Mouse (Mus musculus): ENCODE data around the gene Gm42417. TPM values are rescaled to one million over a fixed set of nuclear protein-coding genes. Genes with fewer than 3 reads are reported as not detected.

The Gm42417 gene
- 0.29 and 0.79 TPM in 2 replicates for polyA plus RNA-seq (2014; fragmentation: Nextera tagmentation; extraction: Ambion mirVana)

GRCm38 (mm10) chr1:36539186-36539585 is at the start of gene Gm42417:
Gm42417 (minus strand) TSS chr1:36539429.
- peaks cover 11% of the 10 kb centered on the region; the same call in 1 of the 2 replicates for H3K36me3 ChIP-seq (ENCODE audit: control insufficient read depth, insufficient read depth, low read length)
- 35% methylated on average over 9 of the region's 9 CpGs for WGBS

DNA sequence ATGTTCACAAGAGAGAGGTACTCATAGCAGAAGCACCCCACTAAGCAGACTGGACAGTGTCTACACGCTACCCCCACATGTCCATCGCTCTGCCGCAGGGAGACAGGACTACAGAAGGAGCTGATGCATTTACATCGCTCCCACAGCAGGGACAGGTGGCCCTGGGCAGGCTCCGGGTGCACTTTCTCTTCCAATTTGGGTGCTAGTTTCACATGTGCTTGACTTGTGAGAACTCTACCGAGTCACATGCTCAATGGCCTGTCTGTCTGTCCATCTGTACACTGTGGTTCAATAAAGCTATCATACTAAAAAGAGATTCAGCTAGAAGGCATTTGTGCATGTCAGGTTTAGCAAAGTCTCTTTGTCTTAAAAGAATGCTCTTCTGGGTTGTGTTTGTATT is 48.6 kb upstream of the Gm42417 start:
- 86% methylated on average over 6 of the region's 6 CpGs for WGBS
- no peak overlapping the region for H3K4me3 ChIP-seq (ENCODE audit: low read depth, low read length)
- no peaks in the 10 kb centered on the region for H3K36me3 ChIP-seq (ENCODE audit: control insufficient read depth, insufficient read depth, low read length)
- peak overlapping the region; percentile 68 for H3K27ac ChIP-seq (replicated peaks; ENCODE audit: low read depth, low read length)
- DNase-seq (ENCODE audit: low spot score) (no peak), ATAC-seq (ENCODE audit: insufficient number of reproducible peaks, low FRiP score, low TSS enrichment, low read depth) (no peak)
- H3K9ac ChIP-seq (ENCODE audit: low read length): no peak overlapping the region
- H3K4me1 ChIP-seq (ENCODE audit: control insufficient read depth, insufficient read depth, low read length): peaks cover 40% of the 10 kb centered on the region
- no peak overlapping the region for H3K4me2 ChIP-seq (ENCODE audit: low read depth, severe bottlenecking)
- no peaks in the 10 kb centered on the region for H3K27me3 ChIP-seq (ENCODE audit: control insufficient read depth, insufficient read depth, low read length)
- no peaks in the 10 kb centered on the region for H3K9me3 ChIP-seq (ENCODE audit: control insufficient read depth, low read length)

More at GRCm38 (mm10) chr1:36539186-36539585, at the start of gene Gm42417:
- Histone ChIP-seq H3K4me1 (ENCODE audit: control insufficient read depth, insufficient read depth, low read length) (no peaks in the 10 kb centered on the region), H3K4me2 (ENCODE audit: low read depth, severe bottlenecking) (no peak within 1 kb of the TSS), H3K27me3 (ENCODE audit: control insufficient read depth, insufficient read depth, low read length) (no peaks in the 10 kb centered on the region), H3K27ac (replicated peaks; ENCODE audit: low read depth, low read length) (no peak within 1 kb of the TSS), H3K4me3 (ENCODE audit: low read depth, low read length) (no peak within 1 kb of the TSS), H3K9me3 (ENCODE audit: control insufficient read depth, low read length) (no peaks in the 10 kb centered on the region), H3K9ac (ENCODE audit: low read length) (no peak within 1 kb of the TSS)
- ATAC-seq (ENCODE audit: insufficient number of reproducible peaks, low FRiP score, low TSS enrichment, low read depth): no peak
- no peak for DNase-seq (ENCODE audit: low spot score)

GRCm38 (mm10) chr1:36586288-36586687 is 47.1 kb upstream of the Gm42417 start:
- no peak overlapping the region for H3K4me2 ChIP-seq (ENCODE audit: low read depth, severe bottlenecking)
- no peaks in the 10 kb centered on the region for H3K27me3 ChIP-seq (ENCODE audit: control insufficient read depth, insufficient read depth, low read length)
- H3K36me3 ChIP-seq (ENCODE audit: control insufficient read depth, insufficient read depth, low read length): no peaks in the 10 kb centered on the region
- no peak overlapping the region for H3K4me3 ChIP-seq (ENCODE audit: low read depth, low read length)
- H3K9ac ChIP-seq (ENCODE audit: low read length): no peak overlapping the region
- DNase-seq (ENCODE audit: low spot score): peak; percentile 49
- WGBS: 6% methylated on average over 4 of the region's 4 CpGs
- peak overlapping the region; percentile 48; the same call in 1 of the 2 replicates for H3K27ac ChIP-seq (replicated peaks; ENCODE audit: low read depth, low read length)
- no peak for ATAC-seq (ENCODE audit: insufficient number of reproducible peaks, low FRiP score, low TSS enrichment, low read depth)
- peaks cover 37% of the 10 kb centered on the region for H3K4me1 ChIP-seq (ENCODE audit: control insufficient read depth, insufficient read depth, low read length)
- no peaks in the 10 kb centered on the region for H3K9me3 ChIP-seq (ENCODE audit: control insufficient read depth, low read length)

GRCm38 (mm10) chr1:36583408-36584116 is 44.3 kb upstream of the Gm42417 start:
- Histone ChIP-seq H3K27me3 (ENCODE audit: control insufficient read depth, insufficient read depth, low read length) (no peaks in the 10 kb centered on the region), H3K4me2 (ENCODE audit: low read depth, severe bottlenecking) (no peak overlapping the region), H3K9ac (ENCODE audit: low read length) (no peak overlapping the region), H3K4me3 (ENCODE audit: low read depth, low read length) (no peak overlapping the region), H3K9me3 (ENCODE audit: control insufficient read depth, low read length) (no peaks in the 10 kb centered on the region), H3K4me1 (ENCODE audit: control insufficient read depth, insufficient read depth, low read length) (peaks cover 30% of the 10 kb centered on the region), H3K36me3 (ENCODE audit: control insufficient read depth, insufficient read depth, low read length) (no peaks in the 10 kb centered on the region), H3K27ac (replicated peaks; ENCODE audit: low read depth, low read length) (no peak overlapping the region)
- ATAC-seq (ENCODE audit: insufficient number of reproducible peaks, low FRiP score, low TSS enrichment, low read depth): no peak
- 85% methylated on average over 8 of the region's 8 CpGs for WGBS
- no peak for DNase-seq (ENCODE audit: low spot score)

DNA sequence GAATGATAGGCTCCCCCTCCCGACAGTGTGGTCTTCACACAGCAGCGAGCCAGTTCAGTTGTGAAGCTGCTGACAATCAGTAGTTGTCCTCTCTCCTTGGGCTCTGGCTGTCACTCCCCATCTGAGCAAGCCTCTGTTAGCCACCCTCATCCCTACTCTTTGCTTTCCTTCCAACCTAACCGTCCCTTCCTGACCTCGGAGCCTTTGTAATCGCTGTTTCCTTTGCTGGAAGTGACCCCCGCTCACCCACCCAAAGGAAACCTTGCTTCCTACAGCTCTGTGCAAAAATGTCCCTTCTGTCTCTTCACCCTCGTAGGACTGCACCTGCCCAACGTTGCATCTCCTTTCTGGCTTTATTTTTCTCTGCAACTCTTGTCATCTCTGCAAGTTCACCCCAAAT is 43.0 kb upstream of the Gm42417 start:
- ATAC-seq (ENCODE audit: insufficient number of reproducible peaks, low FRiP score, low TSS enrichment, low read depth) (no peak), DNase-seq (ENCODE audit: low spot score) (no peak)
- H3K9ac ChIP-seq (ENCODE audit: low read length): no peak overlapping the region
- no peaks in the 10 kb centered on the region for H3K9me3 ChIP-seq (ENCODE audit: control insufficient read depth, low read length)
- H3K27me3 ChIP-seq (ENCODE audit: control insufficient read depth, insufficient read depth, low read length): no peaks in the 10 kb centered on the region
- H3K4me3 ChIP-seq (ENCODE audit: low read depth, low read length): no peak overlapping the region
- no peak overlapping the region for H3K27ac ChIP-seq (replicated peaks; ENCODE audit: low read depth, low read length)
- WGBS: 83% methylated on average over 8 of the region's 8 CpGs
- peaks cover 26% of the 10 kb centered on the region for H3K4me1 ChIP-seq (ENCODE audit: control insufficient read depth, insufficient read depth, low read length)
- H3K36me3 ChIP-seq (ENCODE audit: control insufficient read depth, insufficient read depth, low read length): no peaks in the 10 kb centered on the region
- no peak overlapping the region for H3K4me2 ChIP-seq (ENCODE audit: low read depth, severe bottlenecking)

GRCm38 (mm10) chr1:36581260-36581659 is 42.0 kb upstream of the Gm42417 start:
- no peak overlapping the region for H3K4me3 ChIP-seq (ENCODE audit: low read depth, low read length)
- DNase-seq (ENCODE audit: low spot score): no peak
- ATAC-seq (ENCODE audit: insufficient number of reproducible peaks, low FRiP score, low TSS enrichment, low read depth): no peak
- no peaks in the 10 kb centered on the region for H3K27me3 ChIP-seq (ENCODE audit: control insufficient read depth, insufficient read depth, low read length)
- H3K4me1 ChIP-seq (ENCODE audit: control insufficient read depth, insufficient read depth, low read length): peaks cover 32% of the 10 kb centered on the region
- no peak overlapping the region for H3K4me2 ChIP-seq (ENCODE audit: low read depth, severe bottlenecking)
- no peak overlapping the region for H3K9ac ChIP-seq (ENCODE audit: low read length)
- H3K9me3 ChIP-seq (ENCODE audit: control insufficient read depth, low read length): no peaks in the 10 kb centered on the region
- WGBS: 77% methylated on average over 5 of the region's 5 CpGs
- H3K36me3 ChIP-seq (ENCODE audit: control insufficient read depth, insufficient read depth, low read length): no peaks in the 10 kb centered on the region
- peak overlapping the region; percentile 84; the same call in 1 of the 2 replicates for H3K27ac ChIP-seq (replicated peaks; ENCODE audit: low read depth, low read length)

GRCm38 (mm10) chr1:36580384-36581207 is 41.4 kb upstream of the Gm42417 start:
- 0 out of 2 replicates have a peak overlapping the region, but pooled peaks have one; percentile 2 for H3K4me3 ChIP-seq (ENCODE audit: low read depth, low read length)
- 0 out of 2 replicates have a peak overlapping the region, but pooled peaks have one; percentile 14 for H3K9ac ChIP-seq (ENCODE audit: low read length)
- no peaks in the 10 kb centered on the region for H3K9me3 ChIP-seq (ENCODE audit: control insufficient read depth, low read length)
- H3K4me1 ChIP-seq (ENCODE audit: control insufficient read depth, insufficient read depth, low read length): peaks cover 32% of the 10 kb centered on the region
- H3K4me2 ChIP-seq (ENCODE audit: low read depth, severe bottlenecking): peak overlapping the region; percentile 35; the same call in 1 of the 2 replicates
- peak; percentile 80 for DNase-seq (ENCODE audit: low spot score)
- H3K27me3 ChIP-seq (ENCODE audit: control insufficient read depth, insufficient read depth, low read length): no peaks in the 10 kb centered on the region
- peak overlapping the region; percentile 84 for H3K27ac ChIP-seq (replicated peaks; ENCODE audit: low read depth, low read length)
- peak; percentile 86 for ATAC-seq (ENCODE audit: insufficient number of reproducible peaks, low FRiP score, low TSS enrichment, low read depth)
- 2% methylated on average over 17 of the region's 17 CpGs for WGBS
- H3K36me3 ChIP-seq (ENCODE audit: control insufficient read depth, insufficient read depth, low read length): no peaks in the 10 kb centered on the region

- H3K36me3 ChIP-seq (ENCODE audit: control insufficient read depth, insufficient read depth, low read length): no peaks in the 10 kb centered on the region
- H3K9me3 ChIP-seq (ENCODE audit: control insufficient read depth, low read length): no peaks in the 10 kb centered on the region
- H3K4me1 ChIP-seq (ENCODE audit: control insufficient read depth, insufficient read depth, low read length): peaks cover 36% of the 10 kb centered on the region
- peak; percentile 73 for ATAC-seq (ENCODE audit: insufficient number of reproducible peaks, low FRiP score, low TSS enrichment, low read depth)
- H3K4me2 ChIP-seq (ENCODE audit: low read depth, severe bottlenecking): peak overlapping the region; percentile 35; the same call in 1 of the 2 replicates
- DNase-seq (ENCODE audit: low spot score): peak; percentile 70
- H3K4me3 ChIP-seq (ENCODE audit: low read depth, low read length): no peak overlapping the region
- H3K27ac ChIP-seq (replicated peaks; ENCODE audit: low read depth, low read length): peak overlapping the region; percentile 84
- no peak overlapping the region for H3K9ac ChIP-seq (ENCODE audit: low read length)
- no peaks in the 10 kb centered on the region for H3K27me3 ChIP-seq (ENCODE audit: control insufficient read depth, insufficient read depth, low read length)
- WGBS: 29% methylated on average over 6 of the region's 6 CpGs
These were observed 40.8 kb upstream of the Gm42417 start for GRCm38 (mm10) chr1:36579974-36580383.

Data from limb, embryonic 11.5 days (tissue).